Mouse (Mus musculus): ENCODE data around the gene Itpr1. TPM values are rescaled to one million over a fixed set of nuclear protein-coding genes. Genes with fewer than 3 reads are reported as not detected.

The Itpr1 gene
- polyA plus RNA-seq, 1 experiment from 2014 or later: 15.7 TPM

DNA sequence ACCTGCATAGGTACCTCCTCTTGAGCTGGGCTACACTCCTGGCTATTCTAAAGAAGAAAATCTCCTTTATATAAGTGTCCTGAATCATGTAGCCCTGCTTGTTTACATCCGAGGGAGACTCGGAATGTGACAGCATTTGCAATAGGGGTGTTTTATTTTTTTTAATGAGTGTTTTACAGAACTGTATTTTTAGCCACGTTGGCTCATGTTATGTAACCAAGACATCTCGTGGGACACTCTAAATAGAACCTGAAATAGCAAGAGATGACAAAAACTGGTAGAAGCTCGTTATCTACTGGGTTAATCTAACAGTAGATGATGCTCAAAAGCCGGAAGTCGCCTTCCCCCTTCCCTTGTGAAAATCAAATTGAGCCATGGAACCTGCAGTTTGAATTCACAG lies 291.8 kb downstream of the Itpr1 start:
- WGBS: 77% methylated on average over 7 of the region's 7 CpGs
- ATAC-seq (ENCODE audit: insufficient read depth) (no peak), DNase-seq (no peak)
- Histone ChIP-seq H3K9me3 (ENCODE audit: low read depth, low read length) (no peaks in the 10 kb centered on the region), H3K4me3 (ENCODE audit: low read depth, low read length) (no peak overlapping the region), H3K4me2 (no peak overlapping the region), H3K4me1 (ENCODE audit: insufficient read depth) (no peaks in the 10 kb centered on the region), H3K36me3 (ENCODE audit: insufficient read depth) (peaks cover 4% of the 10 kb centered on the region; the same call in 1 of the 2 replicates), H3K27me3 (ENCODE audit: insufficient read depth, low read length) (no peaks in the 10 kb centered on the region), H3K27ac (ENCODE audit: low read depth) (no peak overlapping the region), H3K9ac (no peak overlapping the region)
- TF ChIP-seq CTCF (IDR thresholded peaks at IDR 0.05; ENCODE audit: low read depth): no peak

- Histone ChIP-seq H3K4me3 (ENCODE audit: low read depth, low read length) (no peak overlapping the region), H3K9ac (no peak overlapping the region), H3K9me3 (ENCODE audit: low read depth, low read length) (no peaks in the 10 kb centered on the region), H3K27me3 (ENCODE audit: insufficient read depth, low read length) (no peaks in the 10 kb centered on the region), H3K27ac (ENCODE audit: low read depth) (no peak overlapping the region), H3K4me1 (ENCODE audit: insufficient read depth) (no peaks in the 10 kb centered on the region), H3K4me2 (no peak overlapping the region), H3K36me3 (ENCODE audit: insufficient read depth) (no peaks in the 10 kb centered on the region; the same call in 1 of the 2 replicates)
- ATAC-seq (ENCODE audit: insufficient read depth) (no peak), DNase-seq (no peak)
- TF ChIP-seq CTCF (IDR thresholded peaks at IDR 0.05; ENCODE audit: low read depth): no peak
- WGBS: 86% methylated on average over 3 of the region's 3 CpGs
These were observed 293.3 kb downstream of the Itpr1 start for GRCm38 (mm10) chr6:108506161-108506560.

DNA sequence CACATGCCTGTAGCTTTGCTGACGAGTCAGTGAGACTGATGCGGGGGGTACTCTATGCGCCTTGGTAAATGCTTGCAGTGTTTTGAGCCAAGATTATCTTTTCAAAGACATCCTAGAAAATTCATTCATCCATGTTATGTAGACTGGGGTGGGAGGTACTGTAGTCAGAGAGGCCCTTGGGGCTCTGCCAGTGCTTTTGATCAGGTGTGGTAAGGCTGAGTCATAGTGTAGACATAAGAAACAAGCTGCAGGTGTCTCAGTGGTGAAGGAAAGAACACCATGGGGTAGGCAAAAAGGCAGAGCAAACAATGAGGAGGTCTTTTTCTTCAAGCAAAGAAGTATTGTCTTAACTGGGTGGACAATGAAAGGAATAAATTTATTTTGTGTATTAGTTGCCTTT lies 294.4 kb downstream of the Itpr1 start:
- WGBS: 74% methylated on average over 3 of the region's 3 CpGs

DNA sequence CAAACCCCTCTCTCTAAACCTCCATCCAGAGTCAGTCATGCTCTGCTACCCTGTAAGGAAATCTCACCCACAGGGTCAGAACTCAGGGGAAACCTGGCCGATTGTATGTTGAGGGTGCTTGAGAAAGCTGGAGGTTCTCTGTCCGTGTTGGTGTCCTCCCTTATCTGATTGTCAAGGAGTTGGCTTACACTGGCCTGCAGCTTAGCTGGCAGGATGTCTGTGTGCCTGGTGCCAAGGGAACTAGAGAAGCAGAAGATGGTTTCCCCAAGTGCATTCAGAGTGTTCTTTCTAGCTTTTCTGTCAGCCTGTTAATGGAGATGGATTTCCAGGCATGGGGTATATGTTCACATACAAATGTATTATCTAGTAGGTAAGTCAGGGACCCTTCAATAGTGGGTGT lies 296.4 kb downstream of the Itpr1 start:
- no peak for DNase-seq
- Histone ChIP-seq H3K27ac (ENCODE audit: low read depth) (no peak overlapping the region), H3K4me3 (ENCODE audit: low read depth, low read length) (no peak overlapping the region), H3K9ac (no peak overlapping the region), H3K4me1 (ENCODE audit: insufficient read depth) (no peaks in the 10 kb centered on the region), H3K27me3 (ENCODE audit: insufficient read depth, low read length) (no peaks in the 10 kb centered on the region), H3K4me2 (no peak overlapping the region), H3K36me3 (ENCODE audit: insufficient read depth) (peaks cover 3% of the 10 kb centered on the region; the same call in 1 of the 2 replicates), H3K9me3 (ENCODE audit: low read depth, low read length) (no peaks in the 10 kb centered on the region)
- ATAC-seq (ENCODE audit: insufficient read depth): no peak
- TF ChIP-seq CTCF (IDR thresholded peaks at IDR 0.05; ENCODE audit: low read depth): no peak
- WGBS: 43% methylated on average over 2 of the region's 2 CpGs

More for the DNA sequence above, 294.4 kb downstream of the Itpr1 start:
- Histone ChIP-seq H3K4me3 (ENCODE audit: low read depth, low read length) (no peak overlapping the region), H3K27ac (ENCODE audit: low read depth) (no peak overlapping the region), H3K36me3 (ENCODE audit: insufficient read depth) (no peaks in the 10 kb centered on the region; the same call in 1 of the 2 replicates), H3K9ac (no peak overlapping the region), H3K9me3 (ENCODE audit: low read depth, low read length) (no peaks in the 10 kb centered on the region), H3K4me1 (ENCODE audit: insufficient read depth) (no peaks in the 10 kb centered on the region), H3K4me2 (no peak overlapping the region), H3K27me3 (ENCODE audit: insufficient read depth, low read length) (no peaks in the 10 kb centered on the region)
- ATAC-seq (ENCODE audit: insufficient read depth): peak; percentile 69
- TF ChIP-seq CTCF (IDR thresholded peaks at IDR 0.05; ENCODE audit: low read depth): no peak
- DNase-seq: peak; percentile 46

GRCm38 (mm10) chr6:108510101-108510500 lies 297.2 kb downstream of the Itpr1 start:
- 39% methylated on average over 9 of the region's 9 CpGs for WGBS
- no peak for TF ChIP-seq CTCF (IDR thresholded peaks at IDR 0.05; ENCODE audit: low read depth)
- Histone ChIP-seq H3K9me3 (ENCODE audit: low read depth, low read length) (no peaks in the 10 kb centered on the region), H3K4me3 (ENCODE audit: low read depth, low read length) (no peak overlapping the region), H3K4me2 (no peak overlapping the region), H3K27me3 (ENCODE audit: insufficient read depth, low read length) (no peaks in the 10 kb centered on the region), H3K27ac (ENCODE audit: low read depth) (0 out of 2 replicates have a peak overlapping the region, but pooled peaks have one; percentile 27), H3K36me3 (ENCODE audit: insufficient read depth) (peaks cover 3% of the 10 kb centered on the region; the same call in 1 of the 2 replicates), H3K9ac (no peak overlapping the region), H3K4me1 (ENCODE audit: insufficient read depth) (no peaks in the 10 kb centered on the region)
- DNase-seq: peak; percentile 86
- ATAC-seq (ENCODE audit: insufficient read depth): peak; percentile 64; the same call in 1 of the 2 replicates

GRCm38 (mm10) chr6:108512097-108512496 lies 299.2 kb downstream of the Itpr1 start:
- DNase-seq (no peak), ATAC-seq (ENCODE audit: insufficient read depth) (no peak)
- Histone ChIP-seq H3K4me1 (ENCODE audit: insufficient read depth) (no peaks in the 10 kb centered on the region), H3K4me2 (no peak overlapping the region), H3K27me3 (ENCODE audit: insufficient read depth, low read length) (no peaks in the 10 kb centered on the region), H3K36me3 (ENCODE audit: insufficient read depth) (peaks cover 3% of the 10 kb centered on the region; the same call in 1 of the 2 replicates), H3K9ac (no peak overlapping the region), H3K4me3 (ENCODE audit: low read depth, low read length) (no peak overlapping the region), H3K27ac (ENCODE audit: low read depth) (no peak overlapping the region), H3K9me3 (ENCODE audit: low read depth, low read length) (no peaks in the 10 kb centered on the region)
- 44% methylated on average over 3 of the region's 3 CpGs for WGBS
- no peak for TF ChIP-seq CTCF (IDR thresholded peaks at IDR 0.05; ENCODE audit: low read depth)

- Histone ChIP-seq H3K4me1 (ENCODE audit: insufficient read depth) (no peaks in the 10 kb centered on the region), H3K4me3 (ENCODE audit: low read depth, low read length) (no peak overlapping the region), H3K27ac (ENCODE audit: low read depth) (no peak overlapping the region), H3K27me3 (ENCODE audit: insufficient read depth, low read length) (no peaks in the 10 kb centered on the region), H3K9ac (no peak overlapping the region), H3K36me3 (ENCODE audit: insufficient read depth) (peaks cover 3% of the 10 kb centered on the region; the same call in 1 of the 2 replicates), H3K4me2 (no peak overlapping the region), H3K9me3 (ENCODE audit: low read depth, low read length) (no peaks in the 10 kb centered on the region)
- no peak for ATAC-seq (ENCODE audit: insufficient read depth)
- 73% methylated on average over 9 of the region's 9 CpGs for WGBS
- DNase-seq: no peak
- TF ChIP-seq CTCF (IDR thresholded peaks at IDR 0.05; ENCODE audit: low read depth): no peak
These were observed 300.1 kb downstream of the Itpr1 start for GRCm38 (mm10) chr6:108512994-108513393.
